Mouse (Mus musculus) neural tube, embryonic 14.5 days (tissue): ENCODE results near the gene Plcl2. TPM values are rescaled to one million over a fixed set of nuclear protein-coding genes. Genes with fewer than 3 reads are reported as not detected.

ENCODE experiments used
- ATAC-seq: fragments of 200-750 bp; cut with Nextera tagmentation; 2 replicates; pipeline ENCODE4 v1.8.0; 2017; ENCODE audit warnings: low read depth, mild to moderate bottlenecking, moderate TSS enrichment, moderate library complexity
- H3K27ac ChIP-seq: fragments of 300-500 bp; sonication (generic); 2 replicates; pipeline ENCODE4 v1.5.1; 2014; ENCODE audit warnings: low read depth, mild to moderate bottlenecking, control low read depth, low read length, moderate library complexity, mixed read lengths
- H3K27me3 ChIP-seq: fragments of 300-500 bp; sonication (generic); 2 replicates; pipeline ENCODE4 v1.6.1; 2014; ENCODE audit warnings: low read length; ENCODE audit not compliant: control insufficient read depth, insufficient read depth
- H3K36me3 ChIP-seq: fragments of 300-500 bp; sonication (generic); 2 replicates; pipeline ENCODE4 v1.6.1; 2014; ENCODE audit warnings: low read length, mixed read lengths; ENCODE audit not compliant: control insufficient read depth, insufficient read depth
- H3K4me1 ChIP-seq: fragments of 300-500 bp; sonication (generic); 2 replicates; pipeline ENCODE4 v1.6.1; 2014; ENCODE audit warnings: low read length; ENCODE audit not compliant: control insufficient read depth, insufficient read depth
- H3K4me2 ChIP-seq: fragments of 300-500 bp; sonication (generic); 2 replicates; pipeline ENCODE4 v1.6.1; 2014; ENCODE audit warnings: mild to moderate bottlenecking, low read depth, low read length, control low read depth
- H3K4me3 ChIP-seq: fragments of 300-500 bp; sonication (generic); 2 replicates; pipeline ENCODE4 v1.5.1; 2014; ENCODE audit warnings: low read depth, low read length, control low read depth, mixed read lengths
- H3K9ac ChIP-seq: fragments of 300-500 bp; sonication (generic); replicated peaks from 2 replicates; pipeline ENCODE4 v1.6.1; 2014; ENCODE audit warnings: low read depth, mild to moderate bottlenecking, control low read depth, low read length, mixed read lengths
- H3K9me3 ChIP-seq: fragments of 300-500 bp; sonication (generic); 2 replicates; pipeline ENCODE4 v1.6.1; 2016; ENCODE audit warnings: low read length; ENCODE audit not compliant: control insufficient read depth
- WGBS: fragments of 180-500 bp; shearing (Covaris S2); extraction: QIAGEN DNeasy Blood & Tissue Kit; methylation state at CpG from one replicate; pipeline ENCODE4 v1.1.7; 2014; 5-methylcytosine and 5-hydroxymethylcytosine counted together
- polyA plus RNA-seq: library from polyadenylated mRNA; unstranded; fragments of >200 nt; fragmentation: Nextera tagmentation; extraction: Ambion mirVana; gene quantifications from 2 replicates; pipeline ENCODE4 v1.2.1, GENCODE M21; 2014

The Plcl2 gene
- polyA plus RNA-seq, 1 experiment from 2014 or later: 13.6 TPM

GRCm38 (mm10) chr17:50480867-50481266 is 28.3 kb upstream of the Plcl2 start:
- WGBS: 50% methylated on average over 7 of the region's 7 CpGs
- H3K4me1 ChIP-seq: no peaks in the 10 kb centered on the region
- no peak overlapping the region for H3K4me2 ChIP-seq
- H3K36me3 ChIP-seq: no peaks in the 10 kb centered on the region
- no peaks in the 10 kb centered on the region for H3K27me3 ChIP-seq
- H3K9me3 ChIP-seq: no peaks in the 10 kb centered on the region
- no peak for ATAC-seq
- no peak overlapping the region for H3K4me3 ChIP-seq
- no peak overlapping the region for H3K9ac ChIP-seq
- no peak overlapping the region for H3K27ac ChIP-seq

DNA sequence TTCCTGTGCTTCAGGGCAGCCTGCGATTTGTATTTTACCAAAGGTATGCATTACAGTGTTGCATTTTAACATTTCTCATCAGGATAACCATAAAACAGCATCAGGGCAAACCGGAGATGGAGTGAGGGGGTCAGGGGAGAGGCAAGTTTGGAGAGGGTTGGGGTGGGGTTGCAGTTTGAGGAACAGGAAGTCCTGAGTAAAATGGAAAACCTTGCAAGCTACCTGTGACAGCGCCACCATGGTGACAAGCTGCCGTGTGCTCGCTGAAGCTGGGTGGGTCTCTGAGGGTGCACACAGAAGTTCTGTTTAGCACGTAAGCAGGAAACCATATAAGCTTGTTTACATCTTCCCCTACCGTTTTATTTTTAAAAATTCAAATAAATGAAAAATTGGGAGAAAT is 25.5 kb upstream of the Plcl2 start:
- Histone ChIP-seq H3K4me2 (no peak overlapping the region), H3K4me3 (no peak overlapping the region), H3K9me3 (no peaks in the 10 kb centered on the region), H3K36me3 (no peaks in the 10 kb centered on the region), H3K9ac (no peak overlapping the region), H3K27ac (no peak overlapping the region), H3K4me1 (no peaks in the 10 kb centered on the region), H3K27me3 (no peaks in the 10 kb centered on the region)
- ATAC-seq: no peak
- 90% methylated on average over 7 of the region's 7 CpGs for WGBS

GRCm38 (mm10) chr17:50484981-50485380 is 24.2 kb upstream of the Plcl2 start:
- no peak for ATAC-seq
- WGBS: 84% methylated on average over 5 of the region's 5 CpGs

DNA sequence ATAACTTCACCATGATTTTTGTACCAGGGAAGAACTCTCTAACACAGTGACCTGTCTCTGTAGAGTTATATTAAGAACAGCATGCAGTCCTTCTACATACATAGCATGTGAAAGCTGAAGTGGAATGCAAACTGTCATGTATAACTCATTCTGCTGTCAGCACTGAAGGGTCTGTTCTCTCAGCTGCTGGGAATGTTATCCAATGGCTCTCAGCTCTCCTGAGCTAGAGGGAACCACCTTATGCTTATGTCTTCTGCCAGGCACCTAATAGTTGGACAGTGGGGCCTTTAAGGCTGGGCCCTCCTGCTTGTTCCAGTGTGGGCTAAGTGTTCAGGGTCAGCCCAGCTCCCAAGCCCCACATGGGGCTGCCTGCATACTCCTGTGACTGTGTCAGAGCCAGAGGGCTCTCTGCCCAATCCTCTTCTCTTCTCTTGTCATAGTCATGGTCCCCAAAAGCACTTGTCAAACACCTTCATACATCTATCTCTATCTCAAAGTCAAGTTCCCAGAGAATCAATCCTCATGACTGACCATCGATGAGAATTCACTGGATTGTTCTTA is 22.1 kb upstream of the Plcl2 start:
- no peaks in the 10 kb centered on the region for H3K36me3 ChIP-seq
- no peak overlapping the region for H3K4me2 ChIP-seq
- H3K9ac ChIP-seq: no peak overlapping the region
- H3K9me3 ChIP-seq: no peaks in the 10 kb centered on the region
- H3K4me3 ChIP-seq: no peak overlapping the region
- no peak overlapping the region for H3K27ac ChIP-seq
- no peaks in the 10 kb centered on the region for H3K4me1 ChIP-seq
- 97% methylated on average over 1 of the region's 1 CpGs for WGBS
- no peaks in the 10 kb centered on the region for H3K27me3 ChIP-seq
- ATAC-seq: no peak

More at GRCm38 (mm10) chr17:50484981-50485380, 24.2 kb upstream of the Plcl2 start:
- Histone ChIP-seq H3K27ac (no peak overlapping the region), H3K9ac (no peak overlapping the region), H3K27me3 (no peaks in the 10 kb centered on the region), H3K4me1 (no peaks in the 10 kb centered on the region), H3K4me3 (no peak overlapping the region), H3K9me3 (no peaks in the 10 kb centered on the region), H3K4me2 (no peak overlapping the region), H3K36me3 (no peaks in the 10 kb centered on the region)

DNA sequence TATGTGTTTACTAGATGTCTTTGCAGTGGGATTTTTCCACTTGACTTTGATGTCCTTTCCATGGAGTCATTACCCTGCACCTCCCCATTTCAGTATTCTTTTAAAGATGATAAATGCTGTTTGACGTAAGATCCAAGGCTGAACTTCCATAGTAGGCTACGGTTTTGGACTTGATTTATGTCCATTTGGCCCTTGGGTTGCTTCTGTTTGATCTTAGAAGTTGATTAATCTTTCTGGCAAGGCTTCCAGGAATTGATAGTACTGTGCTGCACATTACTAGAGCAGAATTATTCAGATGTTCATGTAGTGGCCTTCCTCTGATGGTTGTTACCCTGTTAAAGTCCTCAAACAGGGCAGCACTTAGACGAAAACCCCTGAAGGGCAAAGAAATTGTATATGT is 21.5 kb upstream of the Plcl2 start:
- Histone ChIP-seq H3K4me2 (no peak overlapping the region), H3K9ac (no peak overlapping the region), H3K27me3 (no peaks in the 10 kb centered on the region), H3K4me1 (no peaks in the 10 kb centered on the region), H3K36me3 (no peaks in the 10 kb centered on the region), H3K27ac (no peak overlapping the region), H3K4me3 (no peak overlapping the region), H3K9me3 (no peaks in the 10 kb centered on the region)
- ATAC-seq: no peak
- 73% methylated on average over 3 of the region's 3 CpGs for WGBS

DNA sequence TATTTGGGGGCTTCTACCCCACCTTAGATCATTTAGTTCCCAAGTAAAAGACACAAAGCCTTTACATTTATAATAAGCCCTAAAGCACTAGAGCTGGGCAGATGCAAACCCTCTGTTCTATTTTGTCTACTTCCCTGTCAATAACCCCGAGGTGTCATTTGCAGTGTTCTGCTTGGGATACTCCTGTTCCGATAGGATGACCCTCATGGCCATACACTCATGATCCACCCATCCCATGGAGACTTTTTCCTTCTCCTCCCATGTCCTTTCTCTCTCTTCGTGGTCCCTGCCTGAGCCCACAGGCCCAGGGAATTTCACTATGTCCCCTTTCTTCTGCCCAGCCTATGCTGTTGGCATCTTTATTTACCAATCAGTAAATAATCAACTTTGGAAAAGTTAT is 20.8 kb upstream of the Plcl2 start:
- 91% methylated on average over 3 of the region's 3 CpGs for WGBS
- H3K4me1 ChIP-seq: no peaks in the 10 kb centered on the region
- ATAC-seq: no peak

DNA sequence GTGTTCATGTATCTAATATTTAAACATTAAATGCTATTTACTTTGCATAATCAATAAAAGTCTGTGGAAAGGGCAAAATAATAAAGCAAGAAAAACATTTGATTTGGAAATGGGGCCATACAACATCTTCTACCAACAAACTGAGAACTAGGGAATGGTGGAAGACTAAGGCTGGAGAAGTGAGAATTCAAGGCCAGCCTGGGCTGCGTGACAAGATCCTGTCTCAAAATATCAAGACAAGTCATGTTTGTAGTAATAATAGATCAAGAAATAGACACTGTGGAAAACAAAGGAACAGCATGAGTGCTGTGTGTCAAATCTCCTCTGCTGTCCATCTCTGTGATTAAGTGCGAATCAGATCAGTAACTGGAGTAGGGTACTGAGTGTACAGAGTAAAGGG is 20.3 kb upstream of the Plcl2 start:
- no peak overlapping the region for H3K9ac ChIP-seq

More for the DNA sequence above, 20.8 kb upstream of the Plcl2 start:
- no peaks in the 10 kb centered on the region for H3K27me3 ChIP-seq
- no peak overlapping the region for H3K9ac ChIP-seq
- H3K27ac ChIP-seq: no peak overlapping the region
- H3K4me3 ChIP-seq: no peak overlapping the region
- no peaks in the 10 kb centered on the region for H3K36me3 ChIP-seq
- no peak overlapping the region for H3K4me2 ChIP-seq
- no peaks in the 10 kb centered on the region for H3K9me3 ChIP-seq

GRCm38 (mm10) chr17:50490644-50491430 is 18.4 kb upstream of the Plcl2 start:
- H3K9ac ChIP-seq: no peak overlapping the region
- H3K4me1 ChIP-seq: no peaks in the 10 kb centered on the region
- H3K9me3 ChIP-seq: no peaks in the 10 kb centered on the region
- H3K4me3 ChIP-seq: no peak overlapping the region
- no peak overlapping the region for H3K4me2 ChIP-seq
- H3K27ac ChIP-seq: no peak overlapping the region
- ATAC-seq: no peak
- H3K27me3 ChIP-seq: no peaks in the 10 kb centered on the region
- WGBS: 89% methylated on average over 11 of the region's 11 CpGs
- H3K36me3 ChIP-seq: no peaks in the 10 kb centered on the region

More for the DNA sequence above, 20.3 kb upstream of the Plcl2 start:
- Histone ChIP-seq H3K27ac (no peak overlapping the region), H3K9me3 (no peaks in the 10 kb centered on the region), H3K4me3 (no peak overlapping the region), H3K36me3 (no peaks in the 10 kb centered on the region), H3K27me3 (no peaks in the 10 kb centered on the region), H3K4me1 (no peaks in the 10 kb centered on the region), H3K4me2 (no peak overlapping the region)
- ATAC-seq: no peak
- WGBS: 91% methylated on average over 2 of the region's 2 CpGs

GRCm38 (mm10) chr17:50491496-50491895 is 17.7 kb upstream of the Plcl2 start:
- Histone ChIP-seq H3K36me3 (no peaks in the 10 kb centered on the region), H3K4me3 (no peak overlapping the region), H3K9ac (no peak overlapping the region), H3K4me1 (no peaks in the 10 kb centered on the region), H3K9me3 (no peaks in the 10 kb centered on the region), H3K4me2 (no peak overlapping the region), H3K27ac (no peak overlapping the region), H3K27me3 (no peaks in the 10 kb centered on the region)
- ATAC-seq: no peak
- 83% methylated on average over 3 of the region's 3 CpGs for WGBS
